Mouse (Mus musculus) bone marrow, adult 2 months (tissue): ENCODE data around the gene Fbll1. TPM values are rescaled to one million over a fixed set of nuclear protein-coding genes. Genes with fewer than 3 reads are reported as not detected.
A peak's percentile ranks its signal among the peaks of the same experiment; 100 is the strongest.

ENCODE experiments used
- H3K27ac ChIP-seq: fragments of 200-500 bp; 2 replicates; pipeline ENCODE4 v1.5.1; 2012; ENCODE audit warnings: low read depth, mild to moderate bottlenecking, control low read depth, inconsistent platforms, low read length; ENCODE audit not compliant: control insufficient read depth, poor library complexity, insufficient read depth
- H3K4me1 ChIP-seq: fragments of 200-500 bp; 2 replicates; pipeline ENCODE4 v1.6.1; 2011; ENCODE audit warnings: low read length; ENCODE audit not compliant: control insufficient read depth, insufficient read depth
- H3K4me3 ChIP-seq: fragments of 200-500 bp; replicated peaks from 2 replicates; pipeline ENCODE3; 2011; ENCODE audit warnings: mild to moderate bottlenecking, low read depth, low read length, control low read depth; ENCODE audit not compliant: control insufficient read depth
- CTCF ChIP-seq: fragments of 200-500 bp; IDR thresholded peaks from 2 replicates; pipeline ENCODE4 v1.5.1; 2011; ENCODE audit warnings: low read length, control low read depth; ENCODE audit not compliant: control insufficient read depth, insufficient read depth
- POLR2A ChIP-seq: fragments of 200-500 bp; IDR thresholded peaks from 2 replicates; pipeline ENCODE4 v1.6.1; 2011; ENCODE audit warnings: low read depth, mild to moderate bottlenecking, control low read depth, low read length, borderline replicate concordance; ENCODE audit not compliant: control insufficient read depth
- WGBS: fragments of 180-500 bp; shearing (Covaris S2); methylation state at CpG from one replicate; pipeline ENCODE4 v1.1.7; 2018; 5-methylcytosine and 5-hydroxymethylcytosine counted together
- polyA plus RNA-seq: library from polyadenylated mRNA; stranded (reverse); fragments of >200 nt; gene quantifications from 2 replicates; pipeline ENCODE4 v1.2.4, GENCODE M21; 2011; ENCODE audit warnings: low replicate concordance; ENCODE audit not compliant: missing spikeins, insufficient read depth, insufficient read length

Fbll1 gene
- polyA plus RNA-seq, 1 experiment = not detected

DNA sequence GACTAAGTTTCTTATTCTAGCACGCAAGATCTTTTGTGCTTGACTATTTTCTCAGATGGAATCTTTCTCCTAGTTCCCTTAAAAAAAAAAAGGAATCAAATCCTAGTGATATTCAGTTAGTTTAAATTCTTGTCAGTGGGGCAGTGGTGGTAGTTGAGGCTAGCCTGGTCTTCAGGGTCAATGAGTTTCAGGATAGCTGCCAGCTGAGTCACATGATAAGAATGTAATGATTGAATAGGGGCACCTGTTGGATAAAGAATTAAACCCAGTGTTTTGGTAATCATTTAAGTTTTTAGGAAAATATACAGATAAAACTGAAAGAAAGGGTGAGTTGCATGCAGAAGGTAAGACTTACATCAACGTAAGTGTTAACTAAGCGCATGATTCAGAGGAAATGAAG lies 23.1 kb downstream of the Fbll1 start:
- Histone ChIP-seq H3K4me3 (no peak overlapping the region), H3K4me1 (peaks cover under 1% of the 10 kb centered on the region), H3K27ac (no peak overlapping the region)
- 95% methylated on average over 3 of the region's 3 CpGs for WGBS
- TF ChIP-seq CTCF (no peak), POLR2A (no peak)

DNA sequence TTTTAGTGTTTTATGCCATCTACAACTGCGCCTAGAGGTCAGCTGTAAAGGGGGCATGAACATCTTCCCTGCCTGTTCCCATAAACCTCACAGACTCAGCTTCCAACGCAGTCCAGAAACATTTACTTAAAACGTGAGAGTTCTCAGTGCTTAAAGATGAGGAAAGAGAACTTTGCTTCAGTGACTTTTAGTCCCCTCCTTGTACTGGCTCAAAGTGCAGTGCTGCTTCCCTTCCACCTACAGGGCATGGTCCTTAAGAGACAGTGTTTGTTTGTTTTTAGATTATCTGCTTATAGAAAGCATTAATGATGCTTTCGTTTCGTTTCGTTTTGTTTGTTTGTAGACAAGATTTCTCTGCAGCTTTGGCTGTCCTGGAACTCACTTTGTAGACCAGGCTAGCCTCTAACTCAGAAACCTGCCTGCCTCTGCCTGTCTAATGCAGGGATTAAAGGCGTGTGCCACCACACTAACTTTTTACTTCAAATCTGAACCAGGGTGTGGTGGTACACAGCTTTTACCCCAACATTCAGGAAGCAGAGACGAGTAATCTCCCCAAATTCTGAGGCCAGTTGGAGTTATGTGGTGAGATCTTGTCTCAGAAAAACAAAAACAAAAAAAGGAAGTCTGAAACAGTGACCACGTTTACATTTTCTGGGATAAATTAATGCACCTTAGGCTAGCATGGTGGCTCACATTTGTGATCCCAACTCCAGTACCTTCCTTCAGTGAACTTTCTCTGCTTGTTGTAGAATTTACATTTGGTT lies 27.8 kb downstream of the Fbll1 start:
- Histone ChIP-seq H3K27ac (no peak overlapping the region), H3K4me3 (no peak overlapping the region), H3K4me1 (peaks cover 1% of the 10 kb centered on the region; the same call in 1 of the 2 replicates)
- no peak for TF ChIP-seq CTCF
- TF ChIP-seq POLR2A = no peak
- 36% methylated on average over 9 of the region's 9 CpGs for WGBS

DNA sequence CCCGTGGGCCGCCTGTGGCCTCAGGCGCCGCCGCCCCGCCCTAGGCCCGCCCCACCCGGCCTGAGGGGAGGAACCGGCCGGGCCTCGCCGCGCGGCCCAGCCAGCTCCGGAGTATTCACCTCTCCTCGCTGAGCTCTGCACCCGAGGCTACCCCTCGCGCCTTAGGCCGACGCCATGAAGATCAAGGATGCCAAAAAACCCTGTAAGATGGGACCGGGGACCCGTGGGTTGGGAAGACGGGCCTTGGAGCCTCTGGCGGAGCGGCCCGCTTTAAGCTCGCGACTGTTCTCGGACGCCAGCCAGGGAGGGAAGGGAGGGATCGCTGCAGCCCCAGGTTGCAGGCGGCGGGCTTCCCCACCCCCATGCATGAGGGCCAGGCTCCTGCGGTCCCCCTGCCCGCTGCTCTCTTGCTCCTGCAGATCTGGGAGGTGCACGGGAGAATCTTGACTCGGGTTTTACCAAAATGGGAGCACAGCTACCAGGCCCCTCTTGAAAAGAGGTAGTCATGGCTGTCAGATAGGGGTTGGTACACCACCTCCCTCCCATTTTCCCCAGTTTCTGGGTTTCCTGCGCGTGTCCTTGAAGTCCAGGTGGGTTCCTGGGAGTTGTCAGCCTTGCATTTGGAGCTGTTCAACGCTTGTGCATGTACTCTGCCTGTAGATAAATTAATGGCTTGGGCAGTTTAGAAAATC lies 28.8 kb downstream of the Fbll1 start:
- H3K4me3 ChIP-seq = peak overlapping the region; percentile 86
- TF ChIP-seq POLR2A (peak; percentile 52; the same call in 1 of the 2 replicates), CTCF (no peak)
- peaks cover 1% of the 10 kb centered on the region; the same call in 1 of the 2 replicates for H3K4me1 ChIP-seq
- peak overlapping the region; percentile 76 for H3K27ac ChIP-seq
- WGBS = under 1% methylated on average over 34 of the region's 41 CpGs

GRCm38 (mm10) chr11:35769188-35769745 lies 29.4 kb downstream of the Fbll1 start, which contains the start of gene Pank3:
TSS of gene Pank3 (plus strand) at chr11:35769484.
- whole genome bisulfite sequencing = under 1% methylated on average over 41 of the region's 50 CpGs
- Histone ChIP-seq H3K4me1 (peaks cover 1% of the 10 kb centered on the region; the same call in 1 of the 2 replicates), H3K27ac (peak within 1 kb of the TSS; percentile 76), H3K4me3 (peak within 1 kb of the TSS; percentile 86)
- TF ChIP-seq POLR2A = peak; percentile 32; the same call in 1 of the 2 replicates
- no peak for TF ChIP-seq CTCF

DNA sequence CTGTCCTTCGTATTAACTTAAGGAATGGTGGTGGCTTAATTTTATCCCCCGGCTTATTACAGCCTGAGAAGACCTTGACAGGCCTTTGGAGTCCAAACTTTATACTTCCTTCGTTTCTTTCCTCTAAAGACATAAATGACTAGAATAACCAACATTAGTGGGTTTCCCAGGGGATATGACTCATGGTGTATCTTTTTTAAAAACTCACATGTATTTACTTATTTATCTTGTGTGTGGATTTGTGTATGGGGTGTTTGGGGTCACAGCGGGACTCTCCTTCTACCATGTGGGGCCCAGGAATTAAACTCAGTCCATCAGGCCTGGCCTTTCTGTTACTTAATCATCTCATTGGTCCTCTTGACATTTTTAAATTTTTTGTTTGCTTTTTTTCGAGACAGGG lies 31.8 kb downstream of the Fbll1 start:
- no peak overlapping the region for H3K4me3 ChIP-seq
- peaks cover 1% of the 10 kb centered on the region; the same call in 1 of the 2 replicates for H3K4me1 ChIP-seq
- 84% methylated on average over 5 of the region's 5 CpGs for WGBS
- TF ChIP-seq POLR2A (no peak), CTCF (no peak)
- no peak overlapping the region for H3K27ac ChIP-seq

DNA sequence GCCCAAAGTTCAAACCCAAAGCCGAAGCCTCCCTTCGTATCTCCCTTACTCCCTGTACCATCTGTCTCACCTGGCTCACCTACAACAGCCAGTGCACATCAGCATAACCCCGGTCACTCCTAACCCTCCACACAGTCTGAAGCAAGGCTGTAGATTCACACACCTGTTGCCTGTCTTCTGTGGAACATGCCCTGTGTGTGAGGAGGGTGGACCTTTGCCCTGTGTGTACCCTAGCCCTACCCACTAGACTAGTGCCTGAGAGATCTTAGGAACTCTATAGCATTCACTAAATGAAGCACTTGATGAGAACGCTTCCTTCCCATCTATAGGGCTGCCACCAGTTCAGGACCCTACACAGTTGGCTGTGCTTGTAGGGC lies 38.1 kb downstream of the Fbll1 start:
- 84% methylated on average over 4 of the region's 4 CpGs for WGBS
- no peak overlapping the region for H3K4me3 ChIP-seq
- H3K27ac ChIP-seq = no peak overlapping the region
- no peaks in the 10 kb centered on the region; the same call in 1 of the 2 replicates for H3K4me1 ChIP-seq
- TF ChIP-seq POLR2A (no peak), CTCF (no peak)

GRCm38 (mm10) chr11:35760001-35760626 lies 38.6 kb downstream of the Fbll1 start:
- 84% methylated on average over 7 of the region's 7 CpGs for WGBS
- Histone ChIP-seq H3K4me1 (no peaks in the 10 kb centered on the region; the same call in 1 of the 2 replicates), H3K4me3 (no peak overlapping the region), H3K27ac (no peak overlapping the region)
- TF ChIP-seq POLR2A (no peak), CTCF (no peak)
